Mouse (Mus musculus) kidney, adult 2 months (tissue): ENCODE measurements around the gene Hrc.

ENCODE experiments used
- CTCF ChIP-seq: fragments of 200-500 bp; conservative IDR thresholded peaks from 2 replicates; pipeline ENCODE4 v1.5.1; 2011; ENCODE audit warnings: low read depth, mild to moderate bottlenecking, control low read depth, low read length, moderate library complexity, mixed read lengths; ENCODE audit not compliant: insufficient read depth, insufficient read length
- POLR2A ChIP-seq: fragments of 200-500 bp; IDR thresholded peaks from one replicate; pipeline ENCODE4 v1.6.1; 2011; ENCODE audit warnings: low read depth, low read length, control low read depth

DNA sequence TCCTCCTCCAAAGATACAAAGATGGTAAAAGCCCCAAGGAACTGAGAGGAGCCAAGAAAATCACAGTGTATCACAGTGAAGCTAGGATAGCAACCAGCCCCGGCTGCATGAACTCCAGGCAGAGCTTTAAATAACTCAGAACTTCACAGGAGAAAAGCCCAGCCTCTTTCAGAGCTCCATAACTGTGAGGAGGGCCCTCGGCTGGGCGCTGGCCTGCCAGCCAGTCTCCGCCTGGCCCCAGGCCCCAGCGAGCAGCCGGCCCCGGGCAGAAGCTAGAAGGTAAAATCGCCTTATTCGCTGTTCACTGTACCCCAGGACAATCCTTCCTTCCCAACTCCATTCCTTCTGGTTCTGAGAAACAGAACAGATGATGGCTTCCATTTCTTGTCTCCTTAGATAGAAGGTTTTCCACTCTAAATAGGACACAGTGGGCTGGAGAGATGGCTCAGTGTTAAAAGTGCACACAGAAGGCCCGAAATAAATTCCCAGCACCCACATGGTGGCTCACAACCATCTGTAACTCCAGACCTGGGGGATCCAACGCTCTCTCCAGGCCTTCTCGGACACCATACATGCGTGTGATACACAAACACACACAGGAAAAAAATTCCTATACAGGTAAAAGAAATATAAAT is 6.1 kb upstream of the Hrc start:
- no peak for TF ChIP-seq CTCF
- TF ChIP-seq POLR2A = no peak
